Mouse (Mus musculus) midbrain, embryonic 11.5 days (tissue): ENCODE data around the gene Peak1. TPM values are rescaled to one million over a fixed set of nuclear protein-coding genes. Genes with fewer than 3 reads are reported as not detected.

Experiments used
- ATAC-seq: fragments of 200-750 bp; cut with Nextera tagmentation; 2 replicates; pipeline ENCODE4 v1.8.0; 2017; ENCODE audit warnings: moderate TSS enrichment, moderate library complexity; ENCODE audit not compliant: low FRiP score
- DNase-seq: peaks from one replicate; pipeline ENCODE4 v3.0.0; 2015; ENCODE audit warnings: low spot score; ENCODE audit errors: missing footprints
- H3K27ac ChIP-seq: fragments of 300-500 bp; sonication (generic); 2 replicates; pipeline ENCODE4 v1.5.1; 2014; ENCODE audit warnings: low read depth, low read length
- H3K27me3 ChIP-seq: fragments of 300-500 bp; sonication (generic); 2 replicates; pipeline ENCODE4 v1.6.1; 2014; ENCODE audit warnings: mild to moderate bottlenecking, low read length, moderate library complexity, mixed read lengths; ENCODE audit not compliant: control insufficient read depth, insufficient read depth
- H3K36me3 ChIP-seq: fragments of 300-500 bp; sonication (generic); 2 replicates; pipeline ENCODE4 v1.6.1; 2014; ENCODE audit warnings: mild to moderate bottlenecking, low read length, moderate library complexity, mixed read lengths; ENCODE audit not compliant: control insufficient read depth, insufficient read depth
- H3K4me1 ChIP-seq: fragments of 300-500 bp; sonication (generic); 2 replicates; pipeline ENCODE4 v1.6.1; 2014; ENCODE audit warnings: low read length; ENCODE audit not compliant: control insufficient read depth, insufficient read depth
- H3K4me2 ChIP-seq: fragments of 300-500 bp; sonication (generic); 2 replicates; pipeline ENCODE4 v1.6.1; 2014; ENCODE audit warnings: mild to moderate bottlenecking, moderate library complexity
- H3K4me3 ChIP-seq: fragments of 300-500 bp; sonication (generic); 2 replicates; pipeline ENCODE4 v1.5.1; 2014; ENCODE audit warnings: low read depth, low read length
- H3K9ac ChIP-seq: fragments of 300-500 bp; sonication (generic); 2 replicates; pipeline ENCODE4 v1.6.1; 2014; ENCODE audit warnings: low read length
- H3K9me3 ChIP-seq: fragments of 300-500 bp; sonication (generic); 2 replicates; pipeline ENCODE4 v1.6.1; 2016; ENCODE audit warnings: low read length; ENCODE audit not compliant: control insufficient read depth
- WGBS: fragments of 180-500 bp; shearing (Covaris S2); extraction: QIAGEN DNeasy Blood & Tissue Kit; methylation state at CpG from one replicate; pipeline ENCODE4 v1.1.7; 2014; 5-methylcytosine and 5-hydroxymethylcytosine counted together
- microRNA-seq: library from miRNA; unstranded; fragments of <30 nt; microRNA quantifications from one replicate; pipeline ENCODE4, GENCODE M21; 2017
- polyA plus RNA-seq: library from polyadenylated mRNA; unstranded; fragments of >200 nt; fragmentation: Nextera tagmentation; extraction: Ambion mirVana; gene quantifications from 2 replicates; pipeline ENCODE4 v1.2.1, GENCODE M21; 2014

Gene Peak1
- polyA plus RNA-seq, 1 experiment from 2014 or later, result 4.4 TPM

DNA sequence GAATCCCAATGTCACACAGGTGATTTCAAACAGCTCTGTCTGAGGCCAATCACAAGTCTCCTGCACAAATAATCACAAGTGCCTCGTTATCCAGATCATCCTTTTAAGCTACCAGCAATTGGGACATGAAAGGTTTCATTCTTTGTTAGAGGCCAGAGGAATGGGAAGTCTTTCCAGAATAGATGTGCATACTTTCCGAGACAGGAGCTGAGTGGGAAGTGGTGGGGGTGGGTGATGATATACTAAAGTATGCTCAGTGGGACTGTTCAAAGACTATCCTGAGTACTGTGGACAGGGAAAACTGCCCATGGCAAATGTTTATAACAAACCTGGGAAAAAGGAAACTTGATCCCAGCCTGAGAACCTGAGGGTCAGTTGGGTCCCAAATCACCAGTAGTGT lies 258.4 kb downstream of the Peak1 start:
- Histone ChIP-seq H3K9me3 (no peaks in the 10 kb centered on the region), H3K9ac (peak overlapping the region; percentile 100), H3K4me1 (peaks cover 11% of the 10 kb centered on the region; the same call in 1 of the 2 replicates), H3K27ac (no peak overlapping the region), H3K4me3 (peak overlapping the region; percentile 98), H3K36me3 (no peaks in the 10 kb centered on the region), H3K4me2 (peak overlapping the region; percentile 60), H3K27me3 (no peaks in the 10 kb centered on the region)
- DNase-seq (no peak), ATAC-seq (no peak)
- 16% methylated on average over 2 of the region's 2 CpGs for WGBS

DNA sequence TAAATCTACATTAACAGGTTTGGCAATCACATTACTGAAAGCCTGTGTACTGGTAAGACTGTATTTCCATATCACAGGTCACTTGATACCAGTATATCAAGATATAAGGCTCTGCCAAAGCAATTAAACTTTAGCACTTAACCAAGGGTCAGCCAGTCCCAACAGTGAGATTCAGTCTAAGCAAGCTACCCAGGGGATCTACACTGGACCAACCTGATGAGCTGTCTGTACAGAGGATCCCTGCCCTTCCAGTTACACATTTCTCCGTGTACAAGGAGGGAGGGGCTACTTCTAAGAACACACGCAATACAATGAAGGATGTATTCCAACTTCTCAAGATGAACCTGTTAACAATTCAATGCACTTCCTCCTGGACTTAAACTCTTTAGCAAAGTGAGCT lies 259.8 kb downstream of the Peak1 start:
- 73% methylated on average over 2 of the region's 2 CpGs for WGBS
- H3K4me3 ChIP-seq, result no peak overlapping the region
- H3K36me3 ChIP-seq, result no peaks in the 10 kb centered on the region
- no peak overlapping the region for H3K27ac ChIP-seq
- H3K9ac ChIP-seq, result no peak overlapping the region
- peaks cover 11% of the 10 kb centered on the region; the same call in 1 of the 2 replicates for H3K4me1 ChIP-seq
- no peaks in the 10 kb centered on the region for H3K27me3 ChIP-seq
- H3K9me3 ChIP-seq, result no peaks in the 10 kb centered on the region
- H3K4me2 ChIP-seq, result no peak overlapping the region
- ATAC-seq (no peak), DNase-seq (no peak)

DNA sequence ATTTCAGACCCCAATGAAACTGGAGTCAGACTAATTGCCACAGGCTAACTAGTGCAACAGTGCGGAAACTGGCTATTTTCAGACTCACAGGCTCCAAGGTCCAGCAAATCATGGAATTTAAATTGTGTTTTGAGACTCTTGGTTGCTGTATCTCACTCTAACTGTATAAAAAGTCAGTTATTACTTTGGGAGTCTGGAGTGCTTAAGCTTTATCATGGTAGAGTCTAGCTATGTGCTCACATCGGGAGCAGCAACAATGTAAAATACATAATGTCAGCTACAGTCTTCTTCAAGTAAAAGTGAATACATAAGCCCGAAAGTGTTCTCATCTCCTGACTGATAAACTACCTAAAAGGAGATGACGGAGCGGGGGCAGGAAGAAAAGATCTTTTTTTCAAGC lies 263.3 kb downstream of the Peak1 start:
- Histone ChIP-seq H3K27ac (no peak overlapping the region), H3K4me1 (peaks cover 6% of the 10 kb centered on the region; the same call in 1 of the 2 replicates), H3K36me3 (no peaks in the 10 kb centered on the region), H3K4me2 (no peak overlapping the region), H3K27me3 (no peaks in the 10 kb centered on the region), H3K9ac (no peak overlapping the region), H3K4me3 (no peak overlapping the region), H3K9me3 (no peaks in the 10 kb centered on the region)
- 97% methylated on average over 5 of the region's 5 CpGs for WGBS
- DNase-seq, result peak; percentile 81
- no peak for ATAC-seq

DNA sequence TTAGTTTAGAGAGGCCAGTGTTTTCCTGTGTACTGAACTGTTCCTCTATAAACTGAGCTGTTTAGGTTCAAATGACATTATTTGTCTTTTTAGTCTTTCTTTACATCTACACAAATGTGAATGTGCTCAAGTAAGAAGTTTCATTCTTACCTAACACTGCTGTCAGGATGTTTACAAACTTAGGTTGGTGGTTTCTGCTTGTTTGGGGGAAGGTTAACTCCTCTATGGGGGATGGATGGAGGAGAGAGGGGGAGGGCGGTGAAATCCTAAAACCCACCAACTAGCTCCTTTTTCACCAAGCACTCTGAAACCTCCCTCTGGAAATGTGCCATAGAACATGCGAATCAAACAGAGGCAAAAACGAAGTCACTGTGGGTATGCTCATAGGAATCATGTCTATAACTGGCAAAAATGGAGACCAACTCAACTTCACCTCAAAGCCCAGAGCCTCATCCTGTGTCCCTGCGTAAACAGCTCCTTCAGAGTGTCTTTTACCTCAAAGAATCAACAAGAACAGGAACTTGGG lies 265.3 kb downstream of the Peak1 start:
- no peaks in the 10 kb centered on the region for H3K36me3 ChIP-seq
- no peaks in the 10 kb centered on the region for H3K27me3 ChIP-seq
- no peak overlapping the region for H3K4me2 ChIP-seq
- WGBS, result 81% methylated on average over 4 of the region's 4 CpGs
- H3K4me3 ChIP-seq, result no peak overlapping the region
- H3K9me3 ChIP-seq, result no peaks in the 10 kb centered on the region
- DNase-seq, result no peak
- H3K27ac ChIP-seq, result no peak overlapping the region
- no peak overlapping the region for H3K9ac ChIP-seq
- no peak for ATAC-seq
- H3K4me1 ChIP-seq, result no peaks in the 10 kb centered on the region

DNA sequence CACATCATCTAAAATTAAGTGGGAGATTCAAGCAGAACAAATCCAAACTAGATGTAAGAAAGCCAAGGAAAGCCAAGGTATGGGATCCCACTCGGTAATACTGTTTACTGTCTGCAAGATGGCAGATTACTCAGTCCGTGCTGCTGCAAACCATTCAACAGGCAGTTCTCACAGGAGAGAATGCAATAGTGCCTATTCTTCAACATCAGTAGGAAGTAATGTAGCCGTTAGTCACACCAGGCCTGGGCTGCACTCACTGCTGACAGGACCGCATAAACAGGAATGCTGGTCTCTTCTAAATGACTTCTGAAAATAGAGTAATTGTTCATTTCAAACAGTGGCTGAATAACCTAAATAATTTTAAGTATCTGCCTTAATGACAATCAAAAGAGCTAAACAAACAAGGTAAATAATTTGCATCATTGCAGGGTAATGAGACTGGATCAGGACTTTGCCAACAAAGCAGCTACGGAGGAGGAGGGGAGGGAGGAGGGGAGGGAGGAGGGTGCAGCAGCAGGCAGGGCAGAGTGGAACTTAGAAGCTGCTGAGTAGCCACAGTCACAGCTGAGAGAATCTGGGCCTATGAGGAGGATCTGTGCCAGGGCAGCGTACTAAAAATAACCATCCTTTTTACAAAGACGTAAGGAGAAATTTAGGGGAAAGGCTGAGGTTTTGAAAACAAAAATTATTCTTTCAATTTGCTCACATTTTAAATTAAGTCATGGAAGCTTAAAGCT lies 266.0 kb downstream of the Peak1 start:
- Histone ChIP-seq H3K4me2 (no peak overlapping the region), H3K27me3 (no peaks in the 10 kb centered on the region)
- peak; percentile 86 for DNase-seq

More for the DNA sequence above, 266.0 kb downstream of the Peak1 start:
- H3K4me1 ChIP-seq, result no peaks in the 10 kb centered on the region
- no peak overlapping the region for H3K4me3 ChIP-seq
- H3K27ac ChIP-seq, result no peak overlapping the region
- ATAC-seq, result no peak
- 72% methylated on average over 7 of the region's 7 CpGs for WGBS
- no peaks in the 10 kb centered on the region; the same call in 1 of the 2 replicates for H3K36me3 ChIP-seq
- no peak overlapping the region for H3K9ac ChIP-seq
- H3K9me3 ChIP-seq, result no peaks in the 10 kb centered on the region

Small RNAs within 50 kb of the gene (microRNA-seq; reads per million reads assigned to microRNA genes)
- 7.2 reads per million, percentile 26 among the genes with 10 or more reads in this experiment for gene Gm24270

Other genes starting within 250 kb of the Peak1 start
- 65.9 and 70.1 TPM in 2 replicates for gene Hmg20a, start 542 bp upstream of the Peak1 start, polyA plus RNA-seq